Mouse (Mus musculus) kidney, postnatal 0 days (tissue): ENCODE data around the gene Osbpl6. TPM values are rescaled to one million over a fixed set of nuclear protein-coding genes. Genes with fewer than 3 reads are reported as not detected.

Source experiments
- ATAC-seq: fragments of 200-750 bp; cut with Nextera tagmentation; replicated peaks from 2 replicates; pipeline ENCODE4 v1.8.0; 2017; ENCODE audit warnings: low read depth, moderate number of reproducible peaks, moderate TSS enrichment, moderate library complexity; ENCODE audit not compliant: low FRiP score
- DNase-seq: peaks from one replicate; pipeline ENCODE4 v3.0.0-alpha.2; 2016; ENCODE audit warnings: low spot score
- H3K27ac ChIP-seq: fragments of 300-500 bp; sonication (generic); 2 replicates; pipeline ENCODE4 v1.5.1; 2014; ENCODE audit warnings: mild to moderate bottlenecking
- H3K27me3 ChIP-seq: fragments of 300-500 bp; sonication (generic); 2 replicates; pipeline ENCODE4 v1.6.1; 2014; ENCODE audit warnings: low read length, mixed read lengths; ENCODE audit not compliant: insufficient read depth
- H3K36me3 ChIP-seq: fragments of 300-500 bp; sonication (generic); 2 replicates; pipeline ENCODE4 v1.6.1; 2014; ENCODE audit warnings: low read length, mixed read lengths; ENCODE audit not compliant: insufficient read depth
- H3K4me1 ChIP-seq: fragments of 300-500 bp; sonication (generic); replicated peaks from 2 replicates; pipeline ENCODE4 v1.6.1; 2014; ENCODE audit warnings: antibody characterized with exemption, low read length, mixed read lengths; ENCODE audit not compliant: insufficient read depth
- H3K4me2 ChIP-seq: fragments of 300-500 bp; sonication (generic); 2 replicates; pipeline ENCODE4 v1.6.1; 2014; ENCODE audit warnings: mild to moderate bottlenecking, low read length, moderate library complexity, mixed read lengths
- H3K4me3 ChIP-seq: fragments of 300-500 bp; sonication (generic); replicated peaks from 2 replicates; pipeline ENCODE4 v1.5.1; 2014; ENCODE audit warnings: low read depth, low read length
- H3K9ac ChIP-seq: fragments of 300-500 bp; sonication (generic); 2 replicates; pipeline ENCODE4 v1.6.1; 2014; ENCODE audit warnings: low read depth, low read length
- H3K9me3 ChIP-seq: fragments of 300-500 bp; sonication (generic); replicated peaks from 2 replicates; pipeline ENCODE4 v1.6.1; 2016; ENCODE audit warnings: low read length, inconsistent platforms, mixed read lengths
- CTCF ChIP-seq: IDR thresholded peaks from 2 replicates; pipeline ENCODE4 v1.5.1; 2016; ENCODE audit warnings: antibody characterized with exemption, low read depth, mild to moderate bottlenecking, moderate library complexity
- WGBS: fragments of 180-500 bp; shearing (Covaris S2); extraction: QIAGEN DNeasy Blood & Tissue Kit; methylation state at CpG from one replicate; pipeline ENCODE4 v1.1.7; 2014; 5-methylcytosine and 5-hydroxymethylcytosine counted together
- microRNA-seq: library from miRNA; unstranded; fragments of <30 nt; microRNA quantifications from one replicate; pipeline ENCODE4, GENCODE M21; 2016
- polyA plus RNA-seq: library from polyadenylated mRNA; unstranded; fragments of >200 nt; fragmentation: Nextera tagmentation; extraction: Ambion mirVana; gene quantifications from 2 replicates; pipeline ENCODE4 v1.2.1, GENCODE M21; 2015

Gene Osbpl6
- polyA plus RNA-seq, 1 experiment from 2014 or later, result 19.4 TPM

- Histone ChIP-seq H3K4me3 (peak overlapping the region; percentile 78), H3K4me1 (peaks cover 5% of the 10 kb centered on the region; the same call in 1 of the 2 replicates), H3K4me2 (peak overlapping the region; percentile 90), H3K9ac (peak overlapping the region; percentile 55), H3K27ac (peak overlapping the region; percentile 93), H3K9me3 (no peaks in the 10 kb centered on the region), H3K27me3 (no peaks in the 10 kb centered on the region), H3K36me3 (no peaks in the 10 kb centered on the region)
- TF ChIP-seq CTCF, result no peak
- peak; percentile 18; the same call in 1 of the 2 replicates for ATAC-seq
- peak; percentile 18 for DNase-seq
- 31% methylated on average over 13 of the region's 13 CpGs for WGBS
These were observed 242.4 kb downstream of the Osbpl6 start for GRCm38 (mm10) chr2:76648666-76649141.

Small RNAs within 50 kb of the gene (microRNA-seq; reads per million reads assigned to microRNA genes)
- not detected for gene Gm23164

Other genes starting within 250 kb of the Osbpl6 start
- 0.71 and 0.89 TPM in 2 replicates for gene Pde11a, start 67.7 kb upstream of the Osbpl6 start, polyA plus RNA-seq
- gene Cyct, start 46.1 kb upstream of the Osbpl6 start, polyA plus RNA-seq, result 0.18 TPM in 1 of 2 replicates, not detected in the other
- gene Rbm45, start 36.5 kb upstream of the Osbpl6 start, polyA plus RNA-seq, result 19.0 and 19.4 TPM in 2 replicates
- 61.0 and 61.3 TPM in 2 replicates for gene Prkra, start 241.5 kb downstream of the Osbpl6 start, polyA plus RNA-seq
- gene Pjvk, start 242.0 kb downstream of the Osbpl6 start, polyA plus RNA-seq, result 2.9 and 3.0 TPM in 2 replicates